Mouse (Mus musculus) gastrocnemius, postnatal 14 days (tissue): ENCODE data around the gene Nodal. TPM values are rescaled to one million over a fixed set of nuclear protein-coding genes. Genes with fewer than 3 reads are reported as not detected.
"Not testable (repeated sequence)": the region's sequence is repeated elsewhere in the genome, so short reads cannot be mapped to it uniquely, and the experiment has no call there.

Source experiments
- DNase-seq: peaks from one replicate; pipeline ENCODE4 v3.0.0; 2021; ENCODE audit warnings: mixed read lengths
- intact Hi-C: fragments of 180-260 bp; cut with DNase I; formaldehyde crosslinking; loops from one replicate; pipeline ENCODE4 v1.15.1; 2025; ENCODE audit warnings: low total_unique reads
- total RNA-seq, 2 experiments: library from RNA; stranded (reverse); gene quantifications; 2 replicates each; pipeline ENCODE4 v1.2.3; 2021

Nodal gene
- total RNA-seq, 2 experiments from 2014 or later, result 0.10 TPM; not detected in 1

DNA sequence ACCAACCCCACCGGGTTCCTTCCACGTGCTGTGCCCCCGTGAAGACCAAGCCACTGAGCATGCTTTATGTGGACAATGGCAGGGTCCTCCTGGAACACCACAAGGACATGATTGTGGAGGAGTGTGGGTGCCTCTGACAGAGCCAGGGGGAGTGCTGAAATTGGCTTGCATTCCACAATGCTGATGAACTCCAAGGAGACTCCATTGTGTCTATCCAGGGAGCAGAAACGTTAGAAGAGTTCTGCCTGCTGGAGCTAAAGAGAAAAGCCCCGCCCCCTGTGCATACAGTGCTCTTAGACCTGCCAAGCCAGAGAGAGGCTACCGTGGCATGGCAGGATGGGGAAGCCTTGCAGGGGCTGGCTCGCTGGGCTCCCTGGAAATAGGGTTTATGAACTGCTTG is 6.7 kb downstream of the Nodal start:
- intact Hi-C loops, result no loop called here
- no peak for DNase-seq

- intact Hi-C loops, result no loop called here
- no peak for DNase-seq
These were observed 7.3 kb downstream of the Nodal start for GRCm38 (mm10) chr10:61425047-61425446.

- intact Hi-C loops, result no loop called here
These were observed 8.5 kb downstream of the Nodal start for GRCm38 (mm10) chr10:61426251-61426757.

DNA sequence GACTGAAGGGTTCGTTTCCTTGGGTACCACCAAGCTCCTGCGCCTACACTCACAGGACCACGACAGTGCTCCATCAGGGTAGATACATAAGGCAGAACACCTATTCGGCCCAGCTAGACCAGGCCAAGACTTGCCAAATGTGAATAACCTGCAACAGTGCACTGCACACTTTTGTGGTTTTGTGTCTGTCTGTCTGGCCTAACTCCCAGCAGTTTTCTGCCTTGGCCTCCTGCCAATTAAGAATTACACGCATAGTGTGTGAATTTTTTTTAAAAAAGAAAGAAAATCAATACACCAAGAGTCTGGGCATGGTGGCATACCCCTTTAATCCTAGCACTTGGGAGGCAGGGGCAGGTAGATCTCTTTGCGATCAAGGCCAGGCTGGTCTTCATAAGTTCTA is 10.2 kb downstream of the Nodal start:
- DNase-seq, result no peak
- intact Hi-C loops, result no loop called here

More at GRCm38 (mm10) chr10:61426251-61426757, 8.5 kb downstream of the Nodal start:
- DNase-seq, result peak; percentile 22

- intact Hi-C loops, result no loop called here
- DNase-seq, result no peak
These were observed 10.6 kb downstream of the Nodal start for GRCm38 (mm10) chr10:61428416-61428815.

DNA sequence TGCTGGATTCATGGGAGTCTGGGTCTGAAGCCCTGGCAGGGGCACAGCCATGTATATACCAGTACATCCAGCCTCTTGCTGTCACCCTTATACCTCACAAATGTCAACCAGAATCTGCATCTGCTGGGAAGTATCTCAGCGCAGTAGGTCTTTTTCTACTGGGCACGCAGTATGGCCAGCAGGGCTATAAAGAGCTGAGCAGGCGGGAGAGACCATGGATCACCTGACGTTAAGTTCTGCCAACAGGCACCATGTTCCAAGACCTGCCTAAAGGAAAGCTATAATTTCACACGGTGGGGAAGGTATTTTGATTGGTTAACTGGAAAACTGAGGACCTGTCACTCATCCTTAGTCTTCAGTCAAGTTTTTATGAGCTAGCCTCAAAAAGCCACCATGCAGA is 11.3 kb downstream of the Nodal start:
- intact Hi-C loops, result no loop called here
- DNase-seq, result no peak

DNA sequence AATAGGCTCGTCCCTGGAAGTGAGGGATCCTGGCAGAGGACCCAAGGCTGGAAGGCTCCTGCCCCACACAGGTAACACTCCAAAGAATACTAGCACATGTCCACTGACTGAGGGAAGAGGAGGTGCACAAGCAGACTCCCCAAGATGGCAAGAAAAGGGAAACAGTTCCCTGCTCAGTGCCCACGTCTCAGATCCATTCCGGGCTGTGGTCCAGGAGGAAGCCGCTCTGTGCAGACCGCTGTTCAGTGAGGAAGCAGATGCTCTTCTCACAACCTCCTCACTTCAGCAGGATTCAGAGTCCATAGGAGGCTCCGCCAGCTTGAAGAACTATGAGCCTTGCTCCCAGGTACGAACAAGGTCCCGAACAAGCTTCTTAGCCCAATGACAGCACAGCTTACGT is 13.6 kb downstream of the Nodal start:
- DNase-seq, result no peak
- intact Hi-C loops, result no loop called here

GRCm38 (mm10) chr10:61440202-61440800 is 22.5 kb downstream of the Nodal start:
- no peak for DNase-seq
- intact Hi-C loops, result no loop called here

DNA sequence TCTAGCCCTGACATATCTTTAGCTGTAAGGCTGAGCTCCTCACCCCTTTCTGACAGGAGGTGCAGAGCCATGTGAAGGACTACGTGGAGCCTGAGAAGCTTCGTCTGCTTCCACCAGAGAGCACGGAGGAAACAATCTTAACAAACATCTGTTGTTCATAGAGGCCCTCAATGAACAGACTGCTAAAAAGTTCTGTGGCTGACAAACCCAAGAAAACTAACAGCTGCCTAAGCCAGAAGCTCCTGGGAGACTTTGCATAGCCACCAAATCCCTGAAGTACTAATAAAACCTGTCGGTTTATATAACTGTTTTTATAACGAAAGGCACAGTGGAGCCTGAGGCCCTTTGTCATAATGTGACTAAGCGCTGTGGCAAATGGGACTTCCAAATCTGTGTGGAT is 25.7 kb downstream of the Nodal start:
- intact Hi-C loops, result no loop called here
- DNase-seq, result no peak

- intact Hi-C loops, result no loop called here
- no peak for DNase-seq
These were observed 26.1 kb downstream of the Nodal start for GRCm38 (mm10) chr10:61443876-61444275.

GRCm38 (mm10) chr10:61445016-61445415 is 27.2 kb downstream of the Nodal start:
- intact Hi-C loops, result no loop called here
- DNase-seq, result no peak

DNA sequence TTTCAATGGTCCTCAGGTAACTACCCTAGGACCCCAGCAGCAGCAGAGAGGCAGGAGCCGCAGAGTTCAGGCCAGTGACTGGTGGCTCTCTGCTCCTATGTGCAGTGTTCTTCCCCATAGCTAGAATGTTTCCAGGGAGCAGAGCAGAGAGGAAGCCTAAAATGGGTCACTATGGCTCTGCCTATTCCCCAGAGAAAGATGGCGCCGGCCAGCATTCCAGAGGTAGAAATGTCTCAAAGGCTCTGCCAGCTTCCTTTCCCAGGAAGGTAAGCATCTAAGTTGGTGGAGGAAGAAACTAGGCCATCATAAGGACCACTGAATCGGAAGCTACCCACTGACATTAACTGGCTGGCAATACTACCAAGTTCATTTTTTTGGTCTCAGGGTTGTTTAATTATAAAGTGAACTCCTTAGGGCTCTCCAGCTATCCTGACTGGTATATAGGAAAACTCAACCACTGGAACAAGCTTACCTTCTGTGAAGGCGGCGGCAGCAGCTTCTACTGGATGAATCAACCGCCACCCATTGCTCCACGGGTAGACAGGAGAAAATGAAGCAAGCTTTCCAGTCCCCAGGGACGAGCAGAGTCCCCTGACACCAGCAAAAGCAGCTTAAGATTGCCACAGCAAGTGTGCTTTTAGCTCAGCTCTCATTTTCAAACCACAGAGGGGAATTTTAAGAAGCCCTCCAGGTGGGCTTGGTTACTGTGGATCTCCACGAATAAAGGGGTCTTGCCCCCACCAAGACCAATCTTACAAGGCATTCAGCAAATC is 30.0 kb downstream of the Nodal start:
- no peak for DNase-seq

GRCm38 (mm10) chr10:61448834-61449233 is 31.1 kb downstream of the Nodal start:
- intact Hi-C loops, result no loop called here
- no peak for DNase-seq

More for the DNA sequence above, 30.0 kb downstream of the Nodal start:
- intact Hi-C loops, result no loop called here

DNA sequence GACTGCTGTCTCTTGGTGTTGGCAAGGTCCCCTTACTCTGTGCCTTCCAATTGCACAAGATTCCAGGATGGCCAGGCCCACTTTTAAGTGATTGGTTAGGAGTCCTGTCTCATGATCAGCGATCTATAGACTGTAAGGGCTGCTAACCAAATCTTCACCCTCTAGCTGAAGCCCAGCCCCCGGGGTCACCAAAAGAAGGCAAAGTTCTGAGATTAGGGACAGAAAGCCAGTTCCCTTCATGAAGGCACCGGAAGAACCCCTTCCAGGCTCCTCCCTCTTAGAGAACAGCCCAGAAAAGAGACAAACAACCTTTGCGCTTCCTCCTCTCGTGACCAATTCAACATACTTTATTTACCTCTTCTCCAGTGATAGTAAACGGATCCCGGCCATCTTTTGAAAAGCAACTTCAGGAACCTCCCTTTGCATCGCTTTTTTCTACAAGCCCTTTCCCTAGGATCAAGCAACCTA is 33.7 kb downstream of the Nodal start:
- intact Hi-C loops, result no loop called here

DNA sequence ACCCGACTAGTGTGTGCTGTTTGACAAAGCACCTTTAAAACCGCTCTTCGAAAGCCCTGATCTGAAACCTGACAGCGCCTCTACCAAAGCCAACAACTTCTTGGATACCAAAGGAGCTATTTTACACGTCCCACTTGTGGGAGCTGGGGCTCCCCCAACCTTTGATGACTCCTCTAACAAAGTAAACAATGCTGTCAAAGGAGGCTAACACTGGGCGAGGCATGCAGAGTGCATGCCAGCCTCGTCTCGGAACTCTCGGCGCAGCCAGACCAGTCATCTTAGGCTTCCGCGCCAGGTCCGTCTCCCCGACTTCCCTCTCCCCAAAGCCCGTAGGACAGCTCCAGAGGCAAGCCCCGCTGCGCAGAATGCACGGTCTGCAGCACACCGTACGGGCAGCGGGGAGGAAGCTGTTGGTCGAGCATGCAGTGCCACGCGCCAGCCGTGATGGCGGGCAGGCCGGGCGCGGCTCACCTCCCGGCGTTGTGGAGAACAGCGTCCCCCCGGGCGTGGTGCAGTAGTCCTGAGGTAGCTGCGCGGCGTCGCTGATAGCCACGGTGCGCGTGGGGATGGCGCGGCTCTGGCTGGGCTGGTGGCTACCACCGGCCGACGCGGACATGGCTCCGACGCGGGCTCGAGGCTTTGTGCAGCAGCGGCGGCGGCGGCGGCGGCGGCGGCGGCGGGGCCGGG is 34.3 kb downstream of the Nodal start:
- DNase-seq, result peak; percentile 53
- intact Hi-C loops, result no loop called here

More for the DNA sequence above, 33.7 kb downstream of the Nodal start:
- DNase-seq, result peak; percentile 11

DNA sequence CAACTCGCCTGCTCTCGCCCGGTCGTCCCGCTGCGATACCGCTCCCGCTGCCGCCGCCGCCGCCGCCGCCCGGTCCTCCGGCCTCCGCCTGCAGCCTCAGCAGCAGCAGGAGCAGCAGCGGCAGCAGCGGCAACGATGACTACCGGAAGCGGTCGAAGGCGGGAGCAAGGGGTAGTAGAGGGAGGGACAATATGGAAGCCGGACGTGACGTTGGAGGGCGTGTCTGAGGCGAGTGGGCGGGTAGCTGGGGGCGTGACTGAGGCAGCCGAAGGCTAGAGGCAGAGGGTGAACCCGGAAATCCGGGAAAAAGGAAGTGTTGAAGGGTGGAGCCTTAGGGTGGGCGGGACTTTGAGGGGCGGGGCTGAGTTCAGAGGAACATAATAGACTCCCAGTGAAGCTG is 34.9 kb downstream of the Nodal start, which contains the start of gene Eif4ebp2:
Gene Eif4ebp2 (minus strand): TSS at position 17 of the 400 bp plus-strand sequence.
- DNase-seq, result peak; percentile 99
- intact Hi-C loops, result no loop called here

DNA sequence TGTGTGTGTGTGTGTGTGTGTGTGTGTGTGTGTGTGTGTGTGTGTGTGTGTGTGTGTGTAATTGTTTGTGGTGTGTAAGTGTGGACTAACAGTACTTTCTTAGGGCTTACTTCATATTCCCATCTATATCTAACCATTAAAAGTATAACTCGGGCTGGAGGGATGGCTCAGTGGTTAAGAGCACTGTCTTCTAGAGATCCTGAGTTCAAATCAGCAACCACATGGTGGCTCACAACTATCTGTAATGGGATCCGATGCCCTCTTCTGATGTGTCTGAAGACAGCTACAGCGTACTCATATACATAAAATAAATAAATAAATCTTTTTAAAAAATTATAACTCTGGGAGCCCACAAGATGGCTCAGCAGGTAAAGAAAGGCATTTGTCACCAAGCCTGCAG is 35.4 kb downstream of the Nodal start:
- DNase-seq, intact Hi-C loops: not testable (repeated sequence)

DNA sequence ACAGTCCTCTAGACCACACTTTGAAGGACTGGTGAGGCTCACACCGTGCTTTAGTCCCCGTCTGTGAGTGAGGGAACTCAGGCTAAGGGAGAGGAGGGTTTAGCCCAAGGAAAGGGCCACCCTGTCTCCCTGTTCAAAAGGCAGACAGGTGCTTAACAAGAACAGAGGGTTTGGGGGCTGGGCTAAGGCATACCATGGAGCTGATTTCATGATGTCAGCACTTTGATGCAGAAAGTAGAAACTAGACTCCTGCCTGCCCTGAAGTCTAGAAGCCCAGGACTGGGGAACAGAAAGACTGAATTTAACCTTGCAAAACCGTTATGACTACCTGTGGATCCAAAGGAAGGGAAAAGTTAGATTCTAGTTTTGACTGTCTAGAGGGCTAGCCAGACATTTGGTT is 39.4 kb downstream of the Nodal start:
- DNase-seq, result no peak
- intact Hi-C loops, result no loop called here

GRCm38 (mm10) chr10:61465009-61465408 is 47.2 kb downstream of the Nodal start:
- DNase-seq, result no peak
- intact Hi-C loops, result no loop called here

GRCm38 (mm10) chr10:61466242-61466641 is 48.5 kb downstream of the Nodal start:
- no peak for DNase-seq
- intact Hi-C loops, result no loop called here
